In genomic region chr5:136052861-136053655, GRCm38 (mm10) we compare ENCODE assay signal across 15 mouse cellular contexts. TPM values are rescaled to one million over a fixed set of nuclear protein-coding genes. Genes with fewer than 3 reads are reported as not detected.
DNase-seq lines count a peak whose midpoint lies in the region; ATAC-seq lines count a peak whose summit lies in the region.
"Had no signal": no experiment of that assay in that cellular context is flagged by ENCODE, and none has a peak within 500 bp of the region (broad histone marks: within the 10 kb centered on the region; RNA-seq: fewer than 3 reads in every experiment).

No protein-coding gene starts in this region.

- WGBS in kidney, embryonic 15.5 days, result 83% methylated on average over 8 of the region's 8 CpGs

- H3K36me3 ChIP-seq in kidney, embryonic 15.5 days, result no peaks in the 10 kb centered on the region
- H3K36me3 ChIP-seq: heart, embryonic 10.5 days; hindbrain, embryonic 15.5 days; limb, embryonic 15.5 days had no signal

- ATAC-seq in kidney, embryonic 15.5 days (replicated peaks; ENCODE audit: low FRiP score), result no peak
- ATAC-seq in cerebellum, adult (ENCODE audit: insufficient number of reproducible peaks, low FRiP score, low TSS enrichment), result no peak

- no peak overlapping the region for H3K4me3 ChIP-seq in kidney, embryonic 15.5 days (replicated peaks)
- H3K4me3 ChIP-seq: erythroblast, embryonic 14.5 days; heart, embryonic 10.5 days; hindbrain, embryonic 15.5 days; limb, embryonic 15.5 days had no signal

- H3K4me1 ChIP-seq in kidney, embryonic 15.5 days, result peaks cover 50% of the 10 kb centered on the region

- H3K9ac ChIP-seq in kidney, embryonic 15.5 days, result no peak overlapping the region
- H3K9ac ChIP-seq: hindbrain, embryonic 15.5 days; limb, embryonic 15.5 days had no signal

- DNase-seq in adrenal gland, postnatal 14 days, result peak; percentile 44
- DNase-seq in adrenal gland, adult 8-10 months, result no peak
- peak; percentile 64 for DNase-seq in NIH3T3 (ENCODE audit: low read depth)
- DNase-seq in lung, postnatal 25 days (ENCODE audit: low spot score), result peak; percentile 64
- no peak for DNase-seq in ovary, adult 18-20 months (ENCODE audit: low spot score)
- DNase-seq in cerebellum, postnatal 4 days (ENCODE audit: low spot score in 2 of 2), result no peak
- DNase-seq: cerebellum, postnatal 36 days had no signal

- peak overlapping the region; percentile 97 for H3K27ac ChIP-seq in kidney, embryonic 15.5 days
- H3K27ac ChIP-seq: hindbrain, embryonic 15.5 days; limb, embryonic 15.5 days had no signal

- H3K4me2 ChIP-seq in kidney, embryonic 15.5 days, result no peak overlapping the region
- H3K4me2 ChIP-seq: hindbrain, embryonic 15.5 days; limb, embryonic 15.5 days had no signal

- H3K27me3 ChIP-seq in kidney, embryonic 15.5 days, result no peaks in the 10 kb centered on the region
- H3K27me3 ChIP-seq: hindbrain, embryonic 15.5 days; limb, embryonic 15.5 days had no signal

- no peaks in the 10 kb centered on the region for H3K9me3 ChIP-seq in kidney, embryonic 15.5 days (replicated peaks)
- H3K9me3 ChIP-seq: heart, embryonic 10.5 days; hindbrain, embryonic 15.5 days; limb, embryonic 15.5 days had no signal

RNA-seq across cellular contexts. Expression of gene Upk3bl, which starts 1.2 kb away (rescaled TPM):
- total RNA-seq in adrenal gland, postnatal 14 days (2021), result not detected in 2 replicates
- under 1 TPM in 1 of 4 experiments, not detected in 3; 0.41 TPM for total RNA-seq in adrenal gland, adult 8-10 months (2022)
- polyA plus RNA-seq in kidney, embryonic 15.5 days (2015; fragmentation: Nextera tagmentation; extraction: Ambion mirVana), result 2.8 and 3.2 TPM in 2 replicates
- total RNA-seq: megakaryocyte-erythroid progenitor cell, adult 5-6 weeks had no signal
- polyA plus RNA-seq: erythroblast, embryonic 14.5 days had no signal

RNA-seq across cellular contexts. Expression of gene Upk3b, which starts 14.8 kb away (rescaled TPM):
- 8.2 and 11.7 TPM in 2 replicates for total RNA-seq in adrenal gland, postnatal 14 days (2021)
- total RNA-seq in adrenal gland, adult 8-10 months (2022), result 1 to 10 TPM; 2.8 to 6.9 (median 5.4) TPM
- 2.6 and 5.9 TPM in 2 replicates for polyA plus RNA-seq in kidney, embryonic 15.5 days (2015; fragmentation: Nextera tagmentation; extraction: Ambion mirVana)
- total RNA-seq: layer of hippocampus, adult 8-10 months; megakaryocyte-erythroid progenitor cell, adult 5-6 weeks had no signal
- polyA plus RNA-seq: erythroblast, embryonic 14.5 days; hindbrain, embryonic 15.5 days had no signal

RNA-seq across cellular contexts. Expression of gene Rasa4, which starts 30.7 kb away (rescaled TPM):
- total RNA-seq in adrenal gland, postnatal 14 days (2021), result 9.1 and 13.8 TPM in 2 replicates
- total RNA-seq in adrenal gland, adult 8-10 months (2022), result 10 to 100 TPM; 15.0 to 39.0 (median 29.5) TPM
- 15.4 and 18.5 TPM in 2 replicates for polyA plus RNA-seq in kidney, embryonic 15.5 days (2015; fragmentation: Nextera tagmentation; extraction: Ambion mirVana)

RNA-seq across cellular contexts. Expression of gene Dtx2, which starts 58.5 kb away (rescaled TPM):
- 15.4 and 15.5 TPM in 2 replicates for total RNA-seq in adrenal gland, postnatal 14 days (2021)
- 10 to 100 TPM; 13.0 to 17.6 (median 16.9) TPM for total RNA-seq in adrenal gland, adult 8-10 months (2022)
- polyA plus RNA-seq in kidney, embryonic 15.5 days (2015; fragmentation: Nextera tagmentation; extraction: Ambion mirVana), result 29.4 and 29.9 TPM in 2 replicates

Comparison
In these comparisons a context has a peak if more than half of its experiments do, and no peak if none do; other contexts are left out.
1. DNase-seq: peak in adrenal gland, postnatal 14 days (single experiment), NIH3T3 (single experiment) and lung, postnatal 25 days (single experiment); none in adrenal gland, adult 8-10 months (single experiment), ovary, adult 18-20 months (single experiment) and cerebellum, postnatal 4 days (0 of 2).